Mouse (Mus musculus): ENCODE results near the gene Cdc42ep3. TPM values are rescaled to one million over a fixed set of nuclear protein-coding genes. Genes with fewer than 3 reads are reported as not detected.

Gene Cdc42ep3
- polyA plus RNA-seq, 1 experiment from 2014 or later: 55.9 TPM

- H3K9ac ChIP-seq (replicated peaks): no peak overlapping the region
Measured at GRCm38 (mm10) chr17:79342639-79343333, 12.1 kb downstream of the Cdc42ep3 start.

GRCm38 (mm10) chr17:79341946-79342470, 12.9 kb downstream of the Cdc42ep3 start:
- WGBS: 74% methylated on average over 7 of the region's 7 CpGs
- no peak overlapping the region for H3K27ac ChIP-seq (replicated peaks)
- no peak for ATAC-seq (ENCODE audit: low FRiP score)

More at GRCm38 (mm10) chr17:79342639-79343333, 12.1 kb downstream of the Cdc42ep3 start:
- WGBS: 50% methylated on average over 3 of the region's 3 CpGs
- ATAC-seq (ENCODE audit: low FRiP score): no peak
- peaks cover 2% of the 10 kb centered on the region; the same call in 1 of the 2 replicates for H3K36me3 ChIP-seq
- H3K27ac ChIP-seq (replicated peaks): no peak overlapping the region
- H3K4me3 ChIP-seq (replicated peaks): no peak overlapping the region
- H3K4me1 ChIP-seq: peaks cover 17% of the 10 kb centered on the region
- H3K4me2 ChIP-seq: no peak overlapping the region
- H3K9me3 ChIP-seq (replicated peaks): no peaks in the 10 kb centered on the region
- H3K27me3 ChIP-seq (replicated peaks): no peaks in the 10 kb centered on the region

DNA sequence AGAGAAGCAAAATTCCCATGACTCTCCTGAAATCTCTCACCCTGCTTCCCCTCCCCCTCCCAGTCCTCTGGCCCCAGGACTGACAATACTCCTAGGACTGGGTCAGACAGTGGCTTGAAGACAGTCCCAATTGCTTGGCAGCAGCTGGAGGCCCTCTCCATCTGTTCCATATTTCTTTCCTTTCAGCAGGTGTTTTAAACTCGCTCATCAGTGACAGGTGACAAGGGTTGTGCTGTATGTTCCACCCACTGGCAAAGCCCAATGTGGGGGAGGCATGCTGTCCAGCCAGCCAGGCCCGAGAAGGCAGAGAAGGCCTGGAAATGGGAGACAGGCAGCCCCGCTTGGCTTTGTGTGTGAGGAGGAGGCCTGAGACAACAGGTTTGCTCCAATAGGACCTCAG, 17.4 kb downstream of the Cdc42ep3 start:
- Histone ChIP-seq H3K9ac (replicated peaks) (no peak overlapping the region), H3K27me3 (replicated peaks) (no peaks in the 10 kb centered on the region), H3K4me2 (no peak overlapping the region), H3K4me1 (0 out of 2 replicates have a peak, but pooled peaks cover under 1% of the 10 kb centered on the region), H3K27ac (replicated peaks) (no peak overlapping the region), H3K36me3 (peaks cover 23% of the 10 kb centered on the region), H3K9me3 (replicated peaks) (no peaks in the 10 kb centered on the region), H3K4me3 (replicated peaks) (no peak overlapping the region)
- no peak for ATAC-seq (ENCODE audit: low FRiP score)
- WGBS: 85% methylated on average over 3 of the region's 3 CpGs

More at GRCm38 (mm10) chr17:79341946-79342470, 12.9 kb downstream of the Cdc42ep3 start:
- Histone ChIP-seq H3K36me3 (no peaks in the 10 kb centered on the region; the same call in 1 of the 2 replicates), H3K4me2 (no peak overlapping the region), H3K27me3 (replicated peaks) (no peaks in the 10 kb centered on the region), H3K9me3 (replicated peaks) (no peaks in the 10 kb centered on the region), H3K9ac (replicated peaks) (no peak overlapping the region), H3K4me1 (peaks cover 17% of the 10 kb centered on the region), H3K4me3 (replicated peaks) (no peak overlapping the region)

DNA sequence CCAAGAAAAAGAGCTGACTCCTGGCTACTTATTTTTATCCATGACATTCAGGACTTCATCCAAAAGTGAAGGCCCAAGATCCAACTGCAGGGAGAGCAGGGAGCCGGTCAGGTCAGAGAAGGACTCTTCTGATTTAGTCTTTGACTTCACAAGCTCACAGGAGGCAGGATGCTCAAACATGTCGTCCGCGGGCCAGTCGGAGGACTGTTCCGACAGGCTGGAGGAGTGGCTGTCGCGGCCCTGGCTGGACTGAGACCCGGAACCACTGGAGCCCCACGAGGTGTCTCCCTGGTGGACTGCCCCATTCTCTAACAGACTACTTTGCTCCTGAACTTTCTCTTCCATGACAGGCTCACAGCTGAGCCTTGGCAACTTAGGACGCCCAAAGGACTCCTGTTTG, 20.2 kb downstream of the Cdc42ep3 start:
- Histone ChIP-seq H3K9ac (replicated peaks) (no peak overlapping the region), H3K4me2 (no peak overlapping the region), H3K4me1 (no peaks in the 10 kb centered on the region), H3K27ac (replicated peaks) (no peak overlapping the region), H3K27me3 (replicated peaks) (no peaks in the 10 kb centered on the region), H3K9me3 (replicated peaks) (no peaks in the 10 kb centered on the region), H3K4me3 (replicated peaks) (no peak overlapping the region), H3K36me3 (peaks cover 26% of the 10 kb centered on the region)
- 94% methylated on average over 11 of the region's 11 CpGs for WGBS
- no peak for ATAC-seq (ENCODE audit: low FRiP score)

DNA sequence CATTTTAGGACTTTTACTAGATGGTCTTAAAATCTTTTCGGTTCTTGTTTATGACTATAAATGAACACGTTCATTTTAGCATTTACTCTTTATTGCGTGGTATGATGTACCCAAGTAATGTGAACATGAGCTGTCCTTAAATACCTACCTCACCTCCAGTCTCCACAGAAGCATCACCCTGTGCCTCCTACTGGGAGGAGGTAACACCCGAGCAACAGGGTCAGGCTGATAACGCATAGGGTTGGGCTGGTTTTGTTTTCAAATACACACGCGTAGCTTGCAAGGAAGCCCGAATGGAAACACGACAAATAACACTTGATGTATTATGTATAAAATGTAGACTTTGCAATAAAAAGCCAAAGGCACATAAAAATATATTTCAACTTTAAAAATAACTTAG, 21.2 kb downstream of the Cdc42ep3 start:
- no peak for ATAC-seq (ENCODE audit: low FRiP score)
- Histone ChIP-seq H3K4me2 (no peak overlapping the region), H3K9ac (replicated peaks) (no peak overlapping the region), H3K4me1 (no peaks in the 10 kb centered on the region), H3K36me3 (peaks cover 26% of the 10 kb centered on the region), H3K27ac (replicated peaks) (no peak overlapping the region), H3K4me3 (replicated peaks) (no peak overlapping the region), H3K27me3 (replicated peaks) (no peaks in the 10 kb centered on the region), H3K9me3 (replicated peaks) (no peaks in the 10 kb centered on the region)
- 95% methylated on average over 9 of the region's 9 CpGs for WGBS

GRCm38 (mm10) chr17:79332864-79333263, 22.0 kb downstream of the Cdc42ep3 start:
- ATAC-seq (ENCODE audit: low FRiP score): no peak
- Histone ChIP-seq H3K4me3 (replicated peaks) (no peak overlapping the region), H3K36me3 (peaks cover 26% of the 10 kb centered on the region), H3K4me2 (no peak overlapping the region), H3K27me3 (replicated peaks) (no peaks in the 10 kb centered on the region), H3K9me3 (replicated peaks) (no peaks in the 10 kb centered on the region), H3K9ac (replicated peaks) (no peak overlapping the region), H3K4me1 (no peaks in the 10 kb centered on the region), H3K27ac (replicated peaks) (no peak overlapping the region)
- WGBS: 86% methylated on average over 3 of the region's 3 CpGs

GRCm38 (mm10) chr17:79330397-79330796, 24.5 kb downstream of the Cdc42ep3 start:
- Histone ChIP-seq H3K4me3 (replicated peaks) (no peak overlapping the region), H3K36me3 (peaks cover 22% of the 10 kb centered on the region), H3K4me1 (peaks cover 13% of the 10 kb centered on the region), H3K27ac (replicated peaks) (no peak overlapping the region), H3K27me3 (replicated peaks) (no peaks in the 10 kb centered on the region), H3K9me3 (replicated peaks) (no peaks in the 10 kb centered on the region), H3K9ac (replicated peaks) (no peak overlapping the region), H3K4me2 (no peak overlapping the region)
- ATAC-seq (ENCODE audit: low FRiP score): no peak
- 97% methylated on average over 2 of the region's 2 CpGs for WGBS

DNA sequence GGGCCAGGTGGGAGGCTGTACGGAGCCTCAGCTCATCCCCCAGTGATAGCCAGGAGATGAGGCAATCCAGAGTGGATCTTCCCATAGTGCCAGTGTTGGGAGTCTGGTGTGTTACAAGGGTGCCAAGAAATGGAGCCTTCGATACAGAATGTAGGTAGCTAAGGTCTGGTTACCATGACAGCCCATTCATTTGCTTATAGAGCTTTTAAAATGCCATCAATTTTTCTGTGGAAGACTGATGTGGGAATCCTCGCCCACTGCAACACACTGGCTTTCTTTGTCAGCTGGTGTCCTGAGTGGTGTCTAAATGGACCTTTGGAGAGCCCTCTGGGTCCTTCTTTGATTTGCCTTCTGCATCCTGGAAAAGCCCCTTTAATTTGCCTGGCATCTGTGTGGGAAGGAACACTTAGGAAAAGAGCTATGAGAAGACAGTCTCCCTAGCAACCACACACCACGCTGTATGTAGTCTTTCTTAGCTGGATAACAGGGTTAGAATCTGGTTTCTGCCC, 28.0 kb downstream of the Cdc42ep3 start:
- no peaks in the 10 kb centered on the region for H3K9me3 ChIP-seq (replicated peaks)
- H3K9ac ChIP-seq (replicated peaks): no peak overlapping the region
- 0 out of 2 replicates have a peak overlapping the region, but pooled peaks have one; percentile 25 for H3K27ac ChIP-seq (replicated peaks)
- H3K36me3 ChIP-seq: no peaks in the 10 kb centered on the region
- H3K4me3 ChIP-seq (replicated peaks): no peak overlapping the region
- peak; percentile 82 for ATAC-seq (ENCODE audit: low FRiP score)
- 35% methylated on average over 4 of the region's 4 CpGs for WGBS
- H3K27me3 ChIP-seq (replicated peaks): no peaks in the 10 kb centered on the region
- H3K4me2 ChIP-seq: no peak overlapping the region
- peaks cover 13% of the 10 kb centered on the region for H3K4me1 ChIP-seq

GRCm38 (mm10) chr17:79317085-79317751, 37.7 kb downstream of the Cdc42ep3 start:
- ATAC-seq (ENCODE audit: low FRiP score): no peak
- Histone ChIP-seq H3K36me3 (no peaks in the 10 kb centered on the region), H3K4me1 (peaks cover 6% of the 10 kb centered on the region), H3K9me3 (replicated peaks) (no peaks in the 10 kb centered on the region), H3K4me2 (no peak overlapping the region), H3K27ac (replicated peaks) (no peak overlapping the region), H3K27me3 (replicated peaks) (no peaks in the 10 kb centered on the region), H3K4me3 (replicated peaks) (no peak overlapping the region), H3K9ac (replicated peaks) (no peak overlapping the region)
- 62% methylated on average over 12 of the region's 12 CpGs for WGBS

DNA sequence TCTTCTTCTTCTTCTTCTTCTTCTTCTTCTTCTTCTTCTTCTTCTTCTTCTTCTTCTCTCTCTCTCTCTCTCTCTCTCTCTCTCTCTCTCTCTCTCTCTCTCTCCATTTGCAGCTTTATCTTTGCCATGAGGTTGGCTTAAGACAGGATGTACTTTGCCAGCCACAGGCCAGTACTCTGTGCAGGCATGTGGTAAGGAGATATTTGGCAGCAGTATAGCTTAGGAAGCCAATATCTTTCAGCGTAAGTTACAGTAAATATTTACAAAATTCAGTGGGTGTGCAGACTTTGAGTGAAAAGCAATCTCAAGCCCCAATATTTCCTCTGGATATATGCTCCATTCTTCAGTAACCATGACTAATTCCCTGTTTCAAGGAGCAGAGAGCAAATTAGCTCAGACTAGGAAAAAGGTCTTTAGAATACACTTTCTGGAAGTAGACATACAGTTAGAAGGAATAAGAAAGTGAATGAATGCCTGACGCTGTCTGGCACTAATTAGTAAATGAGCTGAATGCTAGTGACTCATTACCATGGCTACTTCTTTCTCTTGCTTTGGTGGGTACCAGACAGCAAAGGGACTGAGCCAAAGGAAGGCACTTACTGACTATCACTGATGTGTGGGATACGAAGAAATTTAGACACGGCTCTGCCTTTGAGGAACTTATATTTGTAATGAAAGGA, 39.3 kb downstream of the Cdc42ep3 start:
- no peak for ATAC-seq (ENCODE audit: low FRiP score)
- Histone ChIP-seq H3K4me3 (replicated peaks) (no peak overlapping the region), H3K27ac (replicated peaks) (no peak overlapping the region), H3K4me1 (peaks cover 6% of the 10 kb centered on the region), H3K4me2 (no peak overlapping the region), H3K36me3 (no peaks in the 10 kb centered on the region), H3K27me3 (replicated peaks) (no peaks in the 10 kb centered on the region), H3K9me3 (replicated peaks) (no peaks in the 10 kb centered on the region), H3K9ac (replicated peaks) (no peak overlapping the region)
- WGBS: 70% methylated on average over 4 of the region's 4 CpGs

DNA sequence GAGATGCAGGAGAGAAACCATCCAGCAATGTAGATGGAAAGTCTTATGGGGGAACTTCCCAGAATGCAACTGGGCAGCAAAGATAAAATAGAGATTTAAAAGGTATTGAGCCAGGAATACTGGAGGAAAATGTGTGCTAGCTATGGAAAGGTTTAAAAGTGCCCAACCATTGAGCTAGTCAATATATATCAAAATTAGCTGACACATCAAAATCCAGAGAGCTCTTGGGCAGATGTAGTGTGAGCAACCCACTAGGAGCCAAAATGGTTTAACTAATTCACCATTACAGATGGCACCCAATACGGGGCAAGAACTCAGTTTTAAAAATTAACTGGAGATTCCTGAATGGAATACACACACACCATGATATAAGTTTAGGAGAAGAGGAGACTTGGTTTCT, 44.4 kb downstream of the Cdc42ep3 start:
- WGBS: 97% methylated on average over 1 of the region's 1 CpGs
- no peaks in the 10 kb centered on the region for H3K27me3 ChIP-seq (replicated peaks)
- H3K4me2 ChIP-seq: no peak overlapping the region
- no peak for ATAC-seq (ENCODE audit: low FRiP score)
- no peak overlapping the region for H3K27ac ChIP-seq (replicated peaks)
- no peaks in the 10 kb centered on the region for H3K4me1 ChIP-seq
- H3K36me3 ChIP-seq: no peaks in the 10 kb centered on the region
- H3K9me3 ChIP-seq (replicated peaks): no peaks in the 10 kb centered on the region
- no peak overlapping the region for H3K4me3 ChIP-seq (replicated peaks)
- H3K9ac ChIP-seq (replicated peaks): no peak overlapping the region
